Mouse (Mus musculus) heart, embryonic 11.5 days (tissue): ENCODE measurements around the gene Fbxo5. TPM values are rescaled to one million over a fixed set of nuclear protein-coding genes. Genes with fewer than 3 reads are reported as not detected.
A peak's percentile ranks its signal among the peaks of the same experiment; 100 is the strongest.

ENCODE experiments used
- ATAC-seq: fragments of 200-750 bp; cut with Nextera tagmentation; replicated peaks from 2 replicates; pipeline ENCODE4 v1.8.0; 2017; ENCODE audit warnings: moderate library complexity; ENCODE audit not compliant: insufficient number of reproducible peaks, low FRiP score, low TSS enrichment
- H3K27ac ChIP-seq: fragments of 300-500 bp; sonication (generic); 2 replicates; pipeline ENCODE4 v1.5.1; 2014; ENCODE audit warnings: mild to moderate bottlenecking, low read depth, low read length
- H3K27me3 ChIP-seq: fragments of 300-500 bp; sonication (generic); 2 replicates; pipeline ENCODE4 v1.6.1; 2014; ENCODE audit warnings: mild to moderate bottlenecking, low read length, mixed read lengths; ENCODE audit not compliant: control insufficient read depth, insufficient read depth
- H3K36me3 ChIP-seq: fragments of 300-500 bp; sonication (generic); 2 replicates; pipeline ENCODE4 v1.6.1; 2014; ENCODE audit warnings: mild to moderate bottlenecking, low read length, moderate library complexity, mixed read lengths; ENCODE audit not compliant: control insufficient read depth, insufficient read depth
- H3K4me1 ChIP-seq: fragments of 300-500 bp; sonication (generic); 2 replicates; pipeline ENCODE4 v1.6.1; 2014; ENCODE audit warnings: low read length; ENCODE audit not compliant: control insufficient read depth, insufficient read depth
- H3K4me2 ChIP-seq: fragments of 300-500 bp; sonication (generic); 2 replicates; pipeline ENCODE4 v1.6.1; 2014; ENCODE audit warnings: mild to moderate bottlenecking, moderate library complexity
- H3K4me3 ChIP-seq: fragments of 300-500 bp; sonication (generic); 2 replicates; pipeline ENCODE4 v1.5.1; 2014; ENCODE audit warnings: low read depth, low read length
- H3K9ac ChIP-seq: fragments of 300-500 bp; sonication (generic); 2 replicates; pipeline ENCODE4 v1.6.1; 2014; ENCODE audit warnings: mild to moderate bottlenecking, low read depth, low read length, moderate library complexity
- H3K9me3 ChIP-seq: fragments of 300-500 bp; sonication (generic); replicated peaks from 2 replicates; pipeline ENCODE4 v1.6.1; 2016; ENCODE audit warnings: low read length; ENCODE audit not compliant: control insufficient read depth
- WGBS: fragments of 180-500 bp; shearing (Covaris S2); extraction: QIAGEN DNeasy Blood & Tissue Kit; methylation state at CpG from one replicate; pipeline ENCODE4 v1.1.7; 2014; ENCODE audit not compliant: insufficient replicate concordance; 5-methylcytosine and 5-hydroxymethylcytosine counted together
- polyA plus RNA-seq: library from polyadenylated mRNA; unstranded; fragments of >200 nt; fragmentation: Nextera tagmentation; extraction: Ambion mirVana; gene quantifications from 2 replicates; pipeline ENCODE4 v1.2.1, GENCODE M21; 2014

The Fbxo5 gene
- polyA plus RNA-seq, 1 experiment from 2014 or later = 59.2 TPM

DNA sequence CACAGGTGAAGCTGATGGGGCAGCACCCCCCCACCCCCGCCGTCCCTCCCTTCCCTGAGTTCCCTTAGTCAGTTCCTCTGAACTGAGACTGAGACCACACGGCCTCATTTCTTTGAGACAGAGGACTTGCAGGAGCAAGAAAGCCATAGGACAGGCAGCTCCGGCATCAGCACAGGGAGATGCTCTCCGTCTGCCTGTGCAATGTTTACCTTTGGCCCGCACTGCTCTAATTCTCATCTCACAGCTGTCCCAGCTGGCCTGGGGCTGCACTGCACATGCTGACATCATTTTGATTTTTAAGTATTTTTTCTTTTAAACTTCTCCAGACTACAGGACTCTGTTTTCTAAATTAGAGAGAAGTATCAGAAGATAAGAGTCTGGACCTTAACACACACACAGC is 2.5 kb downstream of the Fbxo5 start:
- Histone ChIP-seq H3K4me2 (peak overlapping the region; percentile 88), H3K36me3 (peaks cover 30% of the 10 kb centered on the region), H3K27ac (no peak overlapping the region), H3K4me3 (peak overlapping the region; percentile 81), H3K9me3 (no peaks in the 10 kb centered on the region), H3K27me3 (no peaks in the 10 kb centered on the region), H3K4me1 (peaks cover 6% of the 10 kb centered on the region), H3K9ac (peak overlapping the region; percentile 65; the same call in 1 of the 2 replicates)
- ATAC-seq = no peak
- 35% methylated on average over 6 of the region's 6 CpGs for WGBS

GRCm38 (mm10) chr10:5800490-5800889 is 4.9 kb downstream of the Fbxo5 start:
- 88% methylated on average over 1 of the region's 1 CpGs for WGBS
- peaks cover 30% of the 10 kb centered on the region for H3K36me3 ChIP-seq

DNA sequence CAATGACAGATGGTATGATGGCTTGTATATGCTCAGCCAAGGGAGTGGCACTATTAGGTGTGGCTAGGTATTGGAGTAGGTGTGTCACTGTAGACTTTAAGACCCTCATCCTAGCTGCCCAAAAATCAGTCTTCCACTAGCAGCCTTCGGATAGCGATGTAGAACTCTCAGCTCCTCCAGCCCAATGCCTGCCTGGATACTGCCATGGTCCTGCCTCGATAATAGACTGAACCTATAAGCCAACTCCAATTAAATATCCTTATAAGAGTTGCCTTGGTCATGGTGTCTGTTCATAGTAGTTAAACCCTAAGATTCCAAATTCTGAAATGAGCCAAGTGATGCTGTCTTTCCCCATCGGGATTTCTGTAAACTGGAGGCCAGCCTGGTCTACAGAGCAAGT is 7.3 kb downstream of the Fbxo5 start:
- no peak overlapping the region for H3K27ac ChIP-seq
- peaks cover 30% of the 10 kb centered on the region for H3K36me3 ChIP-seq
- no peak overlapping the region for H3K4me2 ChIP-seq
- 73% methylated on average over 4 of the region's 4 CpGs for WGBS
- H3K9me3 ChIP-seq = no peaks in the 10 kb centered on the region
- no peaks in the 10 kb centered on the region for H3K27me3 ChIP-seq
- no peak for ATAC-seq
- peaks cover 6% of the 10 kb centered on the region for H3K4me1 ChIP-seq
- H3K4me3 ChIP-seq = no peak overlapping the region
- H3K9ac ChIP-seq = no peak overlapping the region

More at GRCm38 (mm10) chr10:5800490-5800889, 4.9 kb downstream of the Fbxo5 start:
- ATAC-seq = no peak
- no peak overlapping the region for H3K4me2 ChIP-seq
- H3K4me1 ChIP-seq = peaks cover 6% of the 10 kb centered on the region
- H3K4me3 ChIP-seq = no peak overlapping the region
- H3K9me3 ChIP-seq = no peaks in the 10 kb centered on the region
- H3K27me3 ChIP-seq = no peaks in the 10 kb centered on the region
- H3K9ac ChIP-seq = no peak overlapping the region
- H3K27ac ChIP-seq = no peak overlapping the region

GRCm38 (mm10) chr10:5790657-5791056 is 14.7 kb downstream of the Fbxo5 start:
- 17% methylated on average over 12 of the region's 12 CpGs for WGBS
- Histone ChIP-seq H3K36me3 (no peaks in the 10 kb centered on the region), H3K4me2 (no peak overlapping the region), H3K9ac (no peak overlapping the region), H3K27me3 (no peaks in the 10 kb centered on the region), H3K4me1 (no peaks in the 10 kb centered on the region), H3K9me3 (no peaks in the 10 kb centered on the region), H3K27ac (no peak overlapping the region), H3K4me3 (no peak overlapping the region)
- ATAC-seq = no peak

- no peak overlapping the region for H3K4me3 ChIP-seq
- no peak overlapping the region for H3K27ac ChIP-seq
- no peaks in the 10 kb centered on the region for H3K9me3 ChIP-seq
- 16% methylated on average over 4 of the region's 4 CpGs for WGBS
- H3K27me3 ChIP-seq = no peaks in the 10 kb centered on the region
- ATAC-seq = no peak
- no peaks in the 10 kb centered on the region for H3K36me3 ChIP-seq
- no peak overlapping the region for H3K9ac ChIP-seq
- no peak overlapping the region for H3K4me2 ChIP-seq
- H3K4me1 ChIP-seq = no peaks in the 10 kb centered on the region
Measured at GRCm38 (mm10) chr10:5786923-5787322, 18.5 kb downstream of the Fbxo5 start.

Other genes with a start within 250 kb of the Fbxo5 start
- gene Myct1, start 211.8 kb downstream of the Fbxo5 start, polyA plus RNA-seq = 3.8 and 4.5 TPM in 2 replicates
- gene Vip, start 166.4 kb downstream of the Fbxo5 start, polyA plus RNA-seq = not detected in 2 replicates
- gene Mtrf1l, start 18.3 kb upstream of the Fbxo5 start, polyA plus RNA-seq = 12.6 and 16.2 TPM in 2 replicates
- gene Rgs17, start 116.8 kb upstream of the Fbxo5 start, polyA plus RNA-seq = 1.0 and 1.7 TPM in 2 replicates